Mouse (Mus musculus): ENCODE measurements around the gene Polr3g. TPM values are rescaled to one million over a fixed set of nuclear protein-coding genes. Genes with fewer than 3 reads are reported as not detected.

The Polr3g gene
- total and polyA plus RNA-seq, 3 experiments: 26.2 to 79.4 (median 36.8) TPM

- H3K9ac ChIP-seq (ENCODE audit: control insufficient read depth, low read depth, low read length, poor library complexity, severe bottlenecking): peak within 1 kb of the TSS; percentile 73
- peaks cover 4 to 5% of the 10 kb centered on the region in 2 experiments; a peak in 3 of 4 replicates for H3K4me1 ChIP-seq (ENCODE audit: control insufficient read depth in 1 of 2, insufficient read depth in 2 of 2, low read length in 2 of 2)
- no peaks in the 10 kb centered on the region for H3K9me3 ChIP-seq (replicated peaks; ENCODE audit: insufficient read depth, low read length)
- peak; percentile 70 for DNase-seq (ENCODE audit: low read depth, low spot score)
- H3K27ac ChIP-seq (ENCODE audit: control insufficient read depth, low read depth, low read length): peak within 1 kb of the TSS; percentile 65
- peaks cover 0 to 6% of the 10 kb centered on the region in 2 experiments; a peak in 1 of 4 replicates for H3K36me3 ChIP-seq (ENCODE audit: control insufficient read depth in 1 of 2, insufficient read depth in 2 of 2, low read length in 2 of 2)
- H3K27me3 ChIP-seq (ENCODE audit: control insufficient read depth in 1 of 2, insufficient read depth in 2 of 2, low read length in 2 of 2): no peaks in the 10 kb centered on the region
- peak within 1 kb of the TSS; percentile 80 to 94 for H3K4me3 ChIP-seq (ENCODE audit: control insufficient read depth in 1 of 2, insufficient read depth in 1 of 2, low read depth in 2 of 2, low read length in 2 of 2)
- H3K79me2 ChIP-seq (ENCODE audit: control insufficient read depth, insufficient read depth, low read length, poor library complexity): peaks cover 3% of the 10 kb centered on the region
- no peak for TF ChIP-seq EP300 (IDR thresholded peaks at IDR 0.05; ENCODE audit: low read depth in 1 of 2, low read length in 2 of 2)
- peak in 1 of 2 experiments; percentile 25; a peak in 1 of 4 replicates for TF ChIP-seq POLR2A (IDR thresholded peaks at IDR 0.05; ENCODE audit: control insufficient read depth in 1 of 2, insufficient read depth in 1 of 2, low read depth in 1 of 2, low read length in 2 of 2, poor library complexity in 1 of 2)
Measured at GRCm38 (mm10) chr13:81632720-81633415, 77.9 kb downstream of the Polr3g start, which contains the start of gene Adgrv1. Gene Adgrv1 (minus strand): TSS chr13:81633154.

DNA sequence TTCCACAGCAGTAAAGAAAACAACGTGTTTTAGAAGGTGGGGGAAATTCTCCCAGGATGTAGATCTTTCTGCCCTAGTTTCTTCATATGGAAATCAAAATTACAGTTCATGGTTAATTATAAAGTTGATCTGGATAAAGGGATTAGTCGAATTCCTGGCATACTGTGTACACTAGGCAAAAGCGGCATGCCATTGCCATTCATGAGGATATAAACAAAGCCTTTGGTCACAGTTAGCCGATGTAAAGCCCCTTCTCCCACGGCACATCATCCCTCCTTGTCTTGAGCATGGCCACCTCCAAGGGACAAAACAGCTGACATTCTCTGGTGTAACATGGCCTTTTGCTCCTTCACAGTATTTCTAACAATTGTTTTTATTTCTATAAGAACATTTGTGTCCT lies 80.2 kb downstream of the Polr3g start:
- peaks cover 4 to 5% of the 10 kb centered on the region in 2 experiments; a peak in 3 of 4 replicates for H3K4me1 ChIP-seq (ENCODE audit: control insufficient read depth in 1 of 2, insufficient read depth in 2 of 2, low read length in 2 of 2)
- TF ChIP-seq USF2 (IDR thresholded peaks at IDR 0.05; ENCODE audit: borderline replicate concordance in 1 of 2, insufficient read depth in 1 of 2, low read depth in 1 of 2, low read length in 2 of 2) (no peak), E2F4 (IDR thresholded peaks at IDR 0.05; ENCODE audit: borderline replicate concordance, low read depth, low read length) (no peak), CTCF (IDR thresholded peaks at IDR 0.05 in 2 of 3, conservative IDR thresholded peaks at IDR 0.05 in 1 of 3; ENCODE audit: control insufficient read depth in 1 of 3, insufficient read depth in 1 of 3, low read depth in 2 of 3, low read length in 3 of 3, poor library complexity in 1 of 3, severe bottlenecking in 1 of 3) (no peak), NELFE (IDR thresholded peaks at IDR 0.05; ENCODE audit: low read depth, low read length) (no peak), MAFK (IDR thresholded peaks at IDR 0.05; ENCODE audit: borderline replicate concordance, low read depth, low read length) (no peak), MEF2A (IDR thresholded peaks at IDR 0.05; ENCODE audit: extremely low read depth, insufficient replicate concordance, low read depth, low read length, poor library complexity, severe bottlenecking) (no peak), MXI1 (IDR thresholded peaks at IDR 0.05; ENCODE audit: low read depth, low read length) (no peak), CHD1 (IDR thresholded peaks at IDR 0.05; ENCODE audit: low read depth, low read length) (no peak), USF1 (IDR thresholded peaks at IDR 0.05; ENCODE audit: low read depth, low read length) (no peak), RCOR1 (IDR thresholded peaks at IDR 0.05; ENCODE audit: low read depth, low read length) (no peak), TBP (IDR thresholded peaks at IDR 0.05; ENCODE audit: low read depth, low read length) (no peak), ZMIZ1 (IDR thresholded peaks at IDR 0.05; ENCODE audit: low read depth, low read length) (no peak), MAZ (IDR thresholded peaks at IDR 0.05; ENCODE audit: low read depth, low read length) (no peak), ELF1 (IDR thresholded peaks at IDR 0.05; ENCODE audit: low read depth, low read length) (no peak), NRF1 (IDR thresholded peaks at IDR 0.05; ENCODE audit: insufficient read depth, low read depth, low read length, poor library complexity, severe bottlenecking) (no peak), SIN3A (IDR thresholded peaks at IDR 0.05; ENCODE audit: low read length) (no peak), MYC (IDR thresholded peaks at IDR 0.05; ENCODE audit: low read depth, low read length) (no peak), ZKSCAN1 (IDR thresholded peaks at IDR 0.05; ENCODE audit: low read depth, low read length) (no peak), GABPA (IDR thresholded peaks at IDR 0.05; ENCODE audit: low read depth, low read length) (no peak)
- H3K27ac ChIP-seq (ENCODE audit: control insufficient read depth, low read depth, low read length): no peak overlapping the region
- DNase-seq (ENCODE audit: low read depth, low spot score): no peak
- H3K9me3 ChIP-seq (replicated peaks; ENCODE audit: insufficient read depth, low read length): no peaks in the 10 kb centered on the region
- H3K79me2 ChIP-seq (ENCODE audit: control insufficient read depth, insufficient read depth, low read length, poor library complexity): peaks cover 3% of the 10 kb centered on the region
- peaks cover 0 to 6% of the 10 kb centered on the region in 2 experiments; a peak in 1 of 4 replicates for H3K36me3 ChIP-seq (ENCODE audit: control insufficient read depth in 1 of 2, insufficient read depth in 2 of 2, low read length in 2 of 2)
- no peaks in the 10 kb centered on the region for H3K27me3 ChIP-seq (ENCODE audit: control insufficient read depth in 1 of 2, insufficient read depth in 2 of 2, low read length in 2 of 2)
- H3K9ac ChIP-seq (ENCODE audit: control insufficient read depth, low read depth, low read length, poor library complexity, severe bottlenecking): no peak overlapping the region
- H3K4me3 ChIP-seq (ENCODE audit: control insufficient read depth in 1 of 2, insufficient read depth in 1 of 2, low read depth in 2 of 2, low read length in 2 of 2): no peak overlapping the region
